Mouse (Mus musculus) hematopoietic multipotent progenitor cell, adult 10-12 weeks (in vitro differentiated cells): ENCODE results near the gene Tbrg4. TPM values are rescaled to one million over a fixed set of nuclear protein-coding genes. Genes with fewer than 3 reads are reported as not detected.

Source experiments
- polyA plus RNA-seq: library from polyadenylated mRNA; stranded (reverse); fragments of >175 nt; gene quantifications from 2 replicates; pipeline ENCODE4 v1.2.3, GENCODE M21; 2012; ENCODE audit warnings: low replicate concordance

Tbrg4 gene
- 98.6 and 102 TPM in 2 replicates for polyA plus RNA-seq

DNA sequence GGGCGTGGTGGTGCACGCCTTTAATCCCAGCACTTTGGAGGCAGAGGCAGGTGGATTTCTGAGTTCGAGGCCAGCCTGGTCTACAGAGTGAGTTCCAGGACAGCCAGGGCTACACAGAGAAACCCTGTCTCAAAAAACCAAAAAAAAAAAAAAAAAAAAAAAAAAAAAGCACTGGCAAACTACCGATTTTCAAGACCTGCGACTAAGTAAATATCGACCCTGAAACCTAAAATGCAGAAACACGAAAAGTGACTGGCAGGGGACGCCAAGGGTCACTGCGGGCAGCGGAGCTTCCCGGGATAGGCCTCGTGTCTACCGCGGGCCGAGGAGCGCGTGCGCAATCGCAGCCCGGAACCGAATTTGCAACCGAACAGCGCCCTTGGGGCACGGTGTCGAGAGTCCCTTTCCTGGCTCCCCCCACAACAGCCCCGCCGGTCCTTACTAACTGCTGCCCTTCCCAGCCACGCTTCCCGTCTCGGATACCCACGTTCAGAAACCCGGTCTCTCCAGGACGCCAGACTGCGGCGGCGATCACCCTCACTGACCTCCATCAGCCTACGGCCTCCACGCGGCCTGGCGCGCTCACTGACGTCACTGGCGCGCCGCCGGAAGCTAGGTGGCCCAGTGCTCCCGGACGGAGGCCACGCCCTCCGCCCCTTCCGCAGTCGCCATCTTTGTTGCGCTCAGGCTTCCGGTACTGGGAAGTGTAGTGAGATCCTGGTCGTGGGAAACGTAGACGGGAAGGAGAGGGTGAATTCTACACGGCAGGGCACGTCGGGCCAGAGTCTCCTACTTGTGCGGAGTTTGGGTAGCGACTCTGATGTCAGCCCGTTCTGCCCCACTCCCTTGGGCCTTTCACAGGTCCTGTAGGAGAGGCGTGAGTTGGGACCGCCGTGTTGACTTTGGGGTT lies at the start of gene Tbrg4:
Tbrg4 (minus strand) TSS at position 590 of the 910 bp plus-strand sequence.

DNA sequence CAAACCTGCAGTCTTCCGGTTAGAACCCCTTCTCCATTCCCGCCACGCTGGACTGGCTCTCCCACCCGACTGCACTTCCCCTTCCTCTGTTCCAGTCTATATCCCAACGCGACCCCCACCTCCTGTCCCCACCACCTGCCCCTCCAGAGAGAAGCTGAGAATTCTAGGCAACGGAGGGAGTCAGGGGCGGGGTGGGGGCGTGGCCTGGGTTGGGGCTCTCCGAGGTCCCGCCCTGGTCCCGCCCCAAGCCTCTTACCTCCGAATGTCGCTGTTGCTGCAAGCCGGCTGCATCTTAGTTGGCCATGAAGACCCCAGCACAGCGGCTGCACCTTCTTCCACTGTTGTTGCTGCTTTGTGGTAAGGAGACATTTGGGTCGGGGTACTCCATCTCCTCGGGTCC lies 32.4 kb upstream of the Tbrg4 start, which contains the start of gene Ramp3:
Ramp3 (plus strand) TSS at position 251 of the 400 bp plus-strand sequence.

DNA sequence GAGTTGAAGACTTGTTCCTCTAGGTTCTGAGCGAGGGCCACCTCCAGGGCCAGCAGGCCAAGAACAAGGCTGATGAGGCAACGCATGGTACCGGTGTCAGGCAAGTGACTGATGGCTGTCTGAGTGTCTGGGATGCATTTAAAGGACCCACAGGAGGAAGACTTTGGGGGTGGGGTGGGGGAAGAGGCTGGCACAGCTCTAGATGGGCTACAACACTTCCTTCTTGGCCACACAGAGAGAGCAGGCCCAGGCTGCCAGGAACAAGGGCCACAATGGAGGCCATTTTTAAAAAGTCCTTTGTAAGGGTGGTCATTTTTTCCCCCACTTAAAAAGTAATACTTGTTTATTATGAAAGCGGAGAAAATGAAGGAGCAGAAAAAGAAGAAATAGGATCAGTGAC lies 12.7 kb upstream of the Tbrg4 start, which contains the start of gene Wap:
Wap (minus strand) TSS at position 101 of the 400 bp plus-strand sequence.

GRCm38 (mm10) chr11:6605491-6606399 lies 20.1 kb downstream of the Tbrg4 start, which contains the start of gene Nacad:
Nacad (minus strand) TSS chr11:6606053.

Other genes with a start within 250 kb of the Tbrg4 start
- gene Zmiz2, start 237.0 kb downstream of the Tbrg4 start, polyA plus RNA-seq: 477 and 884 TPM in 2 replicates
- gene Ppia, start 210.6 kb downstream of the Tbrg4 start, polyA plus RNA-seq: 75.6 and 176 TPM in 2 replicates
- 28.5 and 39.0 TPM in 2 replicates for gene H2afv, start 181.6 kb downstream of the Tbrg4 start, polyA plus RNA-seq
- gene Purb, start 150.2 kb downstream of the Tbrg4 start, polyA plus RNA-seq: 16.1 and 24.7 TPM in 2 replicates
- gene Myo1g, start 105.1 kb downstream of the Tbrg4 start, polyA plus RNA-seq: 162 and 215 TPM in 2 replicates
- gene Ccm2, start 79.2 kb downstream of the Tbrg4 start, polyA plus RNA-seq: 102 and 122 TPM in 2 replicates
- gene Nacad, start 20.0 kb downstream of the Tbrg4 start, polyA plus RNA-seq: 0.23 and 3.5 TPM in 2 replicates
- not detected in 2 replicates for gene Wap, start 12.6 kb upstream of the Tbrg4 start, polyA plus RNA-seq
- gene Ramp3, start 32.5 kb upstream of the Tbrg4 start, polyA plus RNA-seq: 0.84 and 0.95 TPM in 2 replicates
- gene Gm11983, start 211.6 kb upstream of the Tbrg4 start, polyA plus RNA-seq: not detected in 2 replicates